Mouse (Mus musculus) kidney, postnatal 25 days (tissue): ENCODE results near the gene Abcf2.

Experiments used
- DNase-seq, 2 experiments: peaks; one replicate each; pipeline ENCODE4 v3.0.0; 2021; ENCODE audit warnings: mixed read lengths in 2 of 2

The Abcf2 gene

DNA sequence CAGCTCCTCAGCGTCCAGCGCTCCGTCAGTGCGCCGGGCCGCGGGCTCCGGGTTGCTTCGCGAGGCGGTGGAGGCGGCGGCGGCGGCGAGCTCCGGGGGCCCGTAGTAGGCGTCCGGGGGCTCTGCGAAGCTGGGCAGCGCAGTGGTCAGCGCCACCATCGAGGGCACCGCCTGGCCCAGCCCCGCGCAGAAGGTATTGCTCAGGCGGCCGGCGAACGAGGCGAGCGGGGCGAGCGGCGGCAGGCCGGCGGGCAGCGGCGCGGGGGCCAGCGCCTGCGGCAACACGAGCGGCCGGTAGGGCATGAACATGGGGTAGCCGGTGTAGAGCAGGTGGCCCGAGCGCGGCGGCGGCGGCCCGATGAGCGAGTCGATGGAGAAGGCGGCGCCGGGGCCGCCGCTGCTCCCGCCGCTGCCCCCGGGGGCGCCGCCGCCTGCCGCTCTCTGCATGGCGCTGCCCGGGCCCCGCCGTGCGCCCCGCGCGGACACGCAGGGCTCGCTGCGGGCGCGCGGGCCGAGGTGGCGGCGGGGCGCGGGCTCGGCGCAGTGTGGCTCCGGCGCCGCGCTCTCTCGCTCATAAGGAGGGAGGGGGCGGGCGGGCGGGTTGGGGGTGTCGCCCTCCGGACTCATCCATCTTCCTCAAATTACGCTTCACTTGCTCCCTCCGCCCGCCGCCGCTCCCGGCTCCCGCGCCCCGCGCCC, 50.9 kb downstream of the Abcf2 start:
- DNase-seq = no peak

DNA sequence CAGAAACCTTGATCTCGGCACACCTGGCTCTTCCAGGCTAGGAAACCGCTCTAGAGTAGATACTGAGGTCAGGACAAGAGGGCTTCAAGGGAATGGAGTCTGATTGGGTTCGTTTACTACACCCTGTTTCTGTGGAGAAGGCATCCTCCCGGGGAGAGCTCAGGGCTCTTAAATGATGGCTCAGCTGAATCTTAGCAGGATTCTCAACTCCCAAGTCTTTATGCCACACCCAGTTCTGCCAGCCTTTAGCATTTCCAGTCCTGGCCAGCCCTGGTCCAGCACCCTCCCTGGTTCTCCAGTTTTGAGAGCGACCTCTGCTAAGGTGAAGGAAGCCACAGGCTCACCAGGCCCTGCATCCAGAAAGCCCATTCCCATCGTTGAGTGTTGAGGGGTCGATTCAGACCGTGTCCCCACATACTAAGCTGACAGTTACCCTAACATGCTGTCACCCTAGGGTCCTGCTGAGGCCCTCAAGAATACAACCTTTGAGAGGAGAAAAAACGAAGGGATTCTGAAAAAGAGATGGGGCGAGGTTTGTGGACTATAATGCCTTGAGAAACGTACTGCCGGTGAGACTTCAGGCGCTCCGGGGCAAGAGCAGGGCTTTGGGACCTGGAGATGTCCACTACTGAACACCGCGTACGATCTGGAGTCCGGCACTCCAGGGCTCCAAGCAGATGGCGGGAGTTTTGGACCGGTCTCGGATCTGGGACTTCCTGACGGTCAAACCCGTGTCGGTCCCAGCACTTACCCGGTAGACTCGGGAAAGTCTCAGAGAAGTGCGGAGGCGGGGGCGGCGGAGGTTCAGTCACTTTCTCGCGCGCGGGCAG, 51.7 kb downstream of the Abcf2 start:
- DNase-seq = no peak

DNA sequence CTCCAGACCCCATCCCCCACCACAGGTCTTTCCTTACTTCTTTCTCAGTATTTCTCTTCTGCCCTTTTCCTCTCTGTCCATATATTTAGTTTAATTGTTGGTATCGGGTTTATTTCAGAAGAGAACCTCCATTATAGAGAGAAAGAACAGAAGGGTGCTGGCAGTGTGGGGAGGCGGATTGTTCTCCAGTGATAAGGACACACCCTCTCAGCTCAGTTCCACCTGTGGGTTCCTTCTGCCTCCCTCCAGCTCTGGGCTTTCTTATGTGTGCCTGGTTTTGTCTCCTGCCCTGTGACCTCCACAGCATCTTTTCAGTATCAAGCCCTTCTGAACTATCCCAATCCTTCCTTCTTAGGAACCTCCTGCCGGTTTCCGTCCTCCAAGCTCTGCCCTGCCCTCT, 52.7 kb downstream of the Abcf2 start:
- no peak for DNase-seq

DNA sequence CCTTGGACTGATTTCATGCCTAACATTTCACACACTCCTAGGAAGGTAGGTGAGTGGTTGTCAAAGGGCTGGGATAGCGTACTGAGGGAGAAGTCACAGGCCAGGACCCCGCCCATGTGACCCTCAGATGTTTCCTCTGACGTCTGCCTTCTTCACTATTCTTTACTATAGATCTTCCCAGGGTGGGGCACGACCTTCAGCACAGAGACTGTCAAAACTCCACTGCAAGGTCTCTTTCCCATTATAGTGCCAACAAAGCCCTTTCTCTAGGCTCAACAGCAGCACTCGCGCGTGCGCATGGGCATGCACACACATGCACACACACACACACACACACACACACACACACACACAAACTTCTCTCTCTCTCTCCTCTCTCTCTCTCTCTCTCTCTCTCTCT, 53.5 kb downstream of the Abcf2 start:
- DNase-seq = no peak

DNA sequence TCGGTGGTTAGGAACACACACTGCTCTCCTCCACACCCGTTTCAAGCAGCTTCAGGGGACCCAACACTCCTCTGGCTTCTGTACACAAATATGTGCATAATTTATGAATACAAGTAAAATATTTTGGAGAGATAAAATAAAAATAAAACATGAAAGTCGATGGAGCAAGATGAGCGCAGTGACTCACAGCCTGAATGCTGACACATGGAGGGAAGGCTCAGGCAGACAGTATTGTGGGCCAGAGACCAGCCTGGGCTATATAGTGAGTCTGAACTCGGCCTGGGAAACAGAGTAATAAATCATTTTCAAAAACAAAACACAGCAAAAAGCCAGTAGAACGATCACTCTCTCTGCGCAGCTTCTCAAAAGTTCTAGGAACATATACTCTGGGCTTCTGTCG, 55.9 kb downstream of the Abcf2 start:
- DNase-seq = no peak
